Mouse (Mus musculus) gastrocnemius, postnatal 25 days (tissue): ENCODE measurements around the gene Barhl2. TPM values are rescaled to one million over a fixed set of nuclear protein-coding genes. Genes with fewer than 3 reads are reported as not detected.

Experiments
- DNase-seq: peaks from one replicate; pipeline ENCODE4 v3.0.0; 2022
- total RNA-seq, 2 experiments: library from RNA; stranded (reverse); gene quantifications; 1 replicate in 1 of 2; 2 replicates in 1 of 2; pipeline ENCODE4 v1.2.3; 2021

The Barhl2 gene
- total RNA-seq, 2 experiments from 2014 or later = not detected

DNA sequence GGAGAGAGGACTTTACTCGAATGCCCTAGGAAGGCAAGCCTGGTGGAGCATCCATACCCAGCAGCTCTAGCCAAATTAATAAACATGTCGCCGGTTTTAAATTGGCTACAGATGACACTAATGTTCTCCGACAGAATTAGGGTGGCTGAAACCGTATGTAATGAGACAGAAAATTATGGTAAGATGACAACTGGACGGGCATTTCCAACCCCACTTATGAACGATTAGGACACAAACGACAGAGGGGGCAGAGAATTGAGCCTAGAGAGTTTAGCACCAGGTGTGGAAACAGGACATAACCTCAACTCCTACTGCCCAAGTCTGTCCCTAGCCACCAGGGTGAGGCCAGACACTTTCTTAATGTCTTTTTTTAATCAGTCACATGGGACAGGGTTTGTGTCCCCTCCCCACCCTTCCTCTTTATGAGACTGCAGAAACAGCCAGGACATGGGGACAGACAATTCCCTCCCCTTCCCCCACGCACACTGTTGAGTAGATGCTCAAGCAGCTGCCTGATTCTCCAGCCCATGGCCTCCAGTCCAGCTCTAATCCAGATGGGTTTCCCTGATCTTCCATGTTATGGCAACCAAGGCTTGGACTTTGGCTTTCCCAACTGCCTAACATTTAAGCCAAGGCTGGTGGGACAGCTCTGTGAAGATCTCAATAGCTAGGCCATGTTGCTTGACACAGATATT, 3.4 kb downstream of the Barhl2 start:
- no peak for DNase-seq

DNA sequence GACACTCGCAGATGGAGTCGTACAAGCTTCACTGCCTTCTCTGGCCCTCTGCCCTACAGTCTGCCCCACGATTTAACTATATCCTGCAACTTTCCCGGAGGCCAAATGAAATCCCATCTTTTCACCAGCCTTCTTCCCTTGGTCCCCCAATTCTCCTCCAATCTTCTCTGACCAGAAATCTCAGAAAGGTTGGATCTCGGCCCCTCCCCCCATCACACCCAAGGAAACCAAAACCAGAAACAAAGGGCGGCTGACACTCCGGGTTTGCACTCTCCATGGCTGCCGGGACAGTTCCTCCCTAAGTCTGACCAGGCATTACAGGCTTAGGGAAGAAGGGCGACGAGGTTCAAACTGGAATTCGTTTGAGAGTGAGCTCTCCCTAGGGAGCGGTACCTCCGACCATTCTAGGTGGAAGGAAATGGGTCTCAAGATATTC, 4.1 kb downstream of the Barhl2 start:
- no peak for DNase-seq

DNA sequence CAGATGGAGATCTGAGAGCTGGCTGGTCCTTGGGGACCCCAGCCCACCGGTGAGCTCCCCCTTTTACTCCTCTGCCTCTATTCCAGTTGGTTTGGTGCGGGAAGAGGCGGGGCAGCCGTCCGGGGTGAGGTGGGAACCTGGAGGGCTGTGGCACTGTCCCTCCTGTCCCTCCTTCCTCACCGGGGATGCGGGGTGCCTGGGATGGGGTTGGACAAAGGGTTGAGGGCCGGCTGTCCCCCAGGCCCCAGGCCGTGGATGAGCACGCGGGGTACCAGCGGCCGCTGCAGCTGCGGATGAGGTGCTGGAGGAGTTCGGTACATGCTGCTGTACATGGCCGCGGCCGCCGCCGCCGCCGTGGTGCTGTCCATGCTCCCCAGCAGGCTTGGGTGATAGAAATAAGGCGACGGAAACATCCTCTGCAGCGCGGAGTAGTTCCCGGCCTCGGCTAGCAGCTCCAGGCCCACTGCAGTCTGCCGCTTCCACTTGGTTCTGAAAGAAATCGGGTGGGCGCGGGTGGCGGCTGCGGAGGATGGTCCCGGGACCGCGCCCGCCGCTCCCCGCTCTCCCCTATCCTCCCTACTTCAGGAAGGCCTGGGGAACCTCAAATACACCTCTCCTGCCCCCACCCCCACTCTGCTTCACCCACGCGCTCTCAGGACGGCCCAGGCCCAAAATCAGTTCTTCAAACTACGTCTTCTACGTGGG, 4.6 kb downstream of the Barhl2 start:
- DNase-seq = no peak

DNA sequence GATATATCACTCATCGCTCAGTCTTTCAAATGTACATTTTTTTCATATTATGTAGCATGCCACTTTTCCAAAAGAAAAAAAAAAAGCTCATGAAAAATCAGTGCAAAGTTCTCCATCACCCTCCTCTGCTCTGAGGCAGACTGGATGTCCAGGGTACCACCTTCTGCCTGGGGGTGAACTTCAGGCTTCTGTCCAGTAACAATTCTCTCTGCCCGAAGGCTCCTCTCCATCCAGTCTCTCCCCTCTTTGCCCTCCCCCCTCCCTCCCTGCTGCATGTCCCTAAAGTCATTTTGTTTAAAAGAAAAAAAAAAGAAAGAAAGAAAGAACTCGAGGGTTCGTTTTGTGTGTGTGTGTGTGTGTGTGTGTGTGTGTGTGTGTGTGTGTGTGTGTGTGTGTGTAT, 5.3 kb downstream of the Barhl2 start:
- DNase-seq = no peak

DNA sequence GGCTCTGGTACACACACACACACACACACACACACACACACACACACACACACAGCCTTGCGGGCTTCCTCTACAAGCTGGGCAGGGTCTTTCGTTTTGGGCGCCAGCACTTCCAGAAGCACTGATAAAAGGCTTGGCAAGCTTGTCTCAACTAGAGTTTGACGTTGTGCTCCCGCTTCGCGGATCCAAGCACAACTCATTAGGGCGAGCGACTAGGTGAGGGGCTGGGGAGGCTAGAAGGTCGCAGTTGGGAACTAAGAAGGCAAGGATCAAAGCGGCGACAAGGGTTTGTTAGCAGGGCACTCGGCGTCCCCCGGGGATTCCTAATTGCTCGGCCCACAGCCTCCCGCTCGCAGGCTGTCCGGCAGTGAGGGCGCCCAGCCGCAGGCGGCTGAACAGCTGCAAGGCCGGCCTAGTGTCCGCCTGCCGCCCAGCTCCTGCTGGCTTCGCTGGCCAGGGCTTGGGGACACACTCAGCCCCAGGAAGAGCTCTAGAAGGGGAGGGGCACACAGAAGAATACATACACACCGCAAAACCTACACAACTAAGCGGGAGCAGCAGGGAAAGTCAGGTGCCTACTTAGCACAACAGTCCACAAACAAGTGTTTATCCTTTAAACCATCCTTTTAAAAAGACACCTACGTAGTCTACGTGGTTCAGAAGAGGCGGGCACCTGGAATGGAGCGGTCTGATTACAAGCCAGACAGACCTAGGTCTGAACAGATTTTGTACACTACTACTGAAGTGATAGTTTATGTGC, 6.1 kb downstream of the Barhl2 start:
- no peak for DNase-seq

DNA sequence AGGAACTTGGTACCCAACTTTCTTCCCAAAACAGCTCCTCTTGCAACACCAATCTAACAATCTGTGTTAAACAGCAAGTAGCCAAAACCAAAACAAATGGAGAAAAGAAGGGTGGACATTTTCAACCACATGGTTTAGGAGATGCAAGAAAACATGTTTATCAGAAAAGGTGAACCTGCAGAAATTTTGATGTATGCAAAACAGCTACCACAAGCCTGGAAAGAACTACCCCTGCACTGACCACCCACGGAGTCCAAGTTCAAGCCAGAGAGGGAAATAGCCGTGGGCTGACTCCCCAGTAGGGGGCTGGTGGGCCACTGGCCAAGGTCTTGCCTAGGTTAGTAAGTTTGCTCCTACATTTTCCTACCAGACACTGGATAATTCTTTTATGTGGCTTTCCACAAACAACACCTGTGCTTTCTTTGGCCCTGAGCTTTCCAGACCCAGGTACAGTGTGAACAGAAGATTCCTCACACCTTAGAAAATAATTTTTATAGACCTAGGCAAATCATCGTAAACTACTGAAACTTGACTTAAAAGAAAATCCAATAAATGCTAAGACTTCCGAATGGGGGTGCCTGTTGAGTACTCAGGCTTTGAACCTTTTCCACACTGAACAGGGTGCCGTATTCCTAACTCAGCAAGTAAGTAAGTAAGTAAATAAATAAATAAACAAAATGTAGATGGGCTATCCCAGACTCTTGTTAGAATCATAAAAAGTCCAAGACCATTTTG, 7.4 kb downstream of the Barhl2 start:
- no peak for DNase-seq

DNA sequence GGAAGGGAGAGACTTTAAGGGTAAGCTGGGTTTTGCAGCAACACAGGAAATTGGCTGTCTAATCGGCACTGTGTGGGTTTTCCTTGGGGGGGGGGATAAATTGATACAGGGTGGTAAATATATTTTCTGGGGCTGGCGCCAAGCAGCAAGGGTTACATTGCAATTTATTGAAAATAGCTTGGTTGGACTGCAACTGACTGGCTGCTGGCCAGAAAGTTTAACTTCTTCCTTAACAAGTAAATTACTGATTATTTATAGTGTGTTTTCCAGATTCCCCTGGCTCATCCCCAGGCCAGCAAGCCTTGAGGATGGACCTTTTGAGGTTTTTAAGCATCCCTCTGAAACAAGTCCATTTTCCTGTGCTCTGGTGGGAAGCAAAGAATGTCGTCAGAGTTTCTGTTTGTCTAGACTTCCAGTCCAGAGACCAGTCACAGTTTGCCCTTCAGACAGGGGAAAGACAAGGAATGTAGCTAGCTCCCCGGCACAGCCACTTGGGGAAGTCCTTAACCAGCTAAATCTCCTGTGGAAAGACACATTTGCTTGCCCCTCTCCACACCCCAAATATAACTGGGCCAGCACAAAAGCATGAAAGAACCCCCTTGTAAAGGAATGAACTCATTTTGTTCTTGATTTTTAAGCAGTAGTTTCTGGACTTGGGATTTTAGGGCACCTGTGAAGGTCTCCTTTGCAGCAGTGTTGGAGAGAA, 8.1 kb downstream of the Barhl2 start:
- DNase-seq = no peak

DNA sequence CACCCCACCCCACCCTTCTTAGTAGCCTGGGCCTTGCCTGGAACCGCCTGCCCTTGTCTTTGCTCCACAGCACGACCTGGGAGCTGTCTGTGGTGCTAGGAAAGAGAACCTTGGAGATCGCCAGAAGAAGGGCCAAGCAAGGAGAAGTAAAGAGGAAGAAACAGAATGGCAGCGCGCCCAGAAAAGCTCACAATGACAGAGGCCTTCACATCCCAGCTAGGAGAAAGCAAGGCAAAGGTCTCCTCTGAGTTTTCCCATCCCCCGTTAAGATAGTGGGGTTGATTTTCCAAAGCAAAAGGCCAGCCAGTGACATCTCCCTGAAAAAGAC, 9.2 kb downstream of the Barhl2 start:
- no peak for DNase-seq

DNA sequence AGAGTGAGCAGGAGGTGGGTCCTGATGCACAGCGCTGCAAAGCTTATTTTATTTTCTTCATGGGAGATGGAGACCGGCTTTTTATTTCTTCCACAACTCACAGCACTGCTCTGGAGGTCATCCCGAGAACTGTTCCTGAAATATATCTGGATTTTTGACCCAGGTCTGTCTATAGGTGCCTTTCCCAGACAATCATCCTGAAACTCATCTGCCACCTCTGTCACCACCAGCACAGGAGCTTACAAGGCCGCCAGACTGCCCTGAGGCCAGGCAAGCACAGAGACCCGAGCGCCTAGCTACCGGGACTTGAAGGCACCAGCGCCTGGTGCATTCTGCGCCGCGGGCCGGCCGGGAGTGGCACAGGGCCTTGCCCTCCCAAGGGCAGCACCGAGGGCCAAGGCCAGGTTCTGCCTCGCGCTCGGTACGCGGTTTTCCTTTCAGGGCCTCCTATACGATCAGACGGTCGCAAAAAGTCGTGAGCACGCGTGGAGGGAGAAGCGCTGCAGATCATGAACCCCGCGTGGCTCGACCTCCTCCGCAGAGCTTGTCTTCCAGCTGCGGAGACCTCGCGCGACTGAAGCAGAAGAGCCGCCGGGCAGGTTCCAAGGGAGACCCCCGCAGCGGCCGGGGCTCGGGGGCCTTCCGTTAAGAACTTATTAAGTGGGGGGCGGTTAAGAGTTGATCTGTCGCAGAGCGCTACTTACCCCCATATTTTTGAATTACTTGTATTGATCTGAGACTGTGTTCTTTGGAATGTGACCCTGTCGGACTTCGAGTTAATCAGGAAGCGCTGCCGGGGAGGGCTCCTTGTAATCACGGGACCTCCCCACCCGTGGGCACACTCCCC, 9.8 kb downstream of the Barhl2 start:
- no peak for DNase-seq

DNA sequence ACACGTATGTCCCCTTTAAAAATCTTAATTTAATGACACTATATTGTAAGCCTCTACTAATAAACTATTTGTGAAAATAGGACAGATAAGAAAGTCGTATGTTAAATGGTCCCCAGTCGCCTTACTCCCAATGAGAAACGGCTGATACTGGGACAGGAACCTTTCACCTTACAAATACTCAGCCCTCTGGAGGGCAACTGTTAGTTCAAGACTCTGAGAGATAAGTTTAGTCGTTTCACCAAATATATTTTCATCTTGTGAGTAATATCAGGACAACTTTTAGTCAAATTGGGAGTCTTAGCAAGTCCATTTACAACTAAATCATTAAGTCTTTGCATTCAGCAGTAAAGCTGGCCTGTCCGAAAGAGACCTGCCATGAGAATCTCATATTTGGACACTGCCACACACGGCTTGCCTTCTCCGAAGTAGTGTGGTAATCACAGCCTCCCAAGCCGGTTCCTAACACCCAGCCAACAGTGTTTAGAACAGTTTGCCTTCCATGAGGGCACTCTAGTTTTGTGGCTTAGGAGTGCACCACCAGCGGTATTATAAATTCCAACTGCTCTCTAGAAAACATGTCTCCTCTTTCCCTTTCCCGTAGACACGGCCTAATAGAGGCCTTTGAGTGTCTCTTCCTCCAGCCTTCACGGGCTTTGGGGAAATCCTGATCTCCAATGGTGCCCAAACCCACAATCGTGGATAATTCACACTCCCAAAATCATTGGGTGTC, 10.7 kb downstream of the Barhl2 start:
- no peak for DNase-seq

DNA sequence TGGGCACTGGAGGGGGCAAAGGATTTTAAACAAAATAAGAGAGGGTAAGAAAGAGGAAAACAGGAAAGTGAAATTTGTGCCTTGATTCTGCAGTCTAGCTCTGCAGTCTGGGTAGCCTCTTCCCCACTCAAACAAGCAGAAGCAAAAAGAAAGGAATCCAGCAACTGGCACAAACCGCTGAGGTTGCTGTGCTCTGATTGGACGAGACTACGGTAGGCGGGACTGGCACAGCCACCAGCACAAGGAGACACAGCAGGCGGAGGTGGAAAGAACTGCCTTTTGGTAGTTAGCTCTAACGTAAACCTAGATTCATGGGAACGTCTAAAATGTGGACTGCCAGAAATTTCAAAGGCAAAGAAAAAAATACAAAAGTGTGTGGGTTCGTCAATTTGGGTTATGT, 11.4 kb downstream of the Barhl2 start:
- no peak for DNase-seq

DNA sequence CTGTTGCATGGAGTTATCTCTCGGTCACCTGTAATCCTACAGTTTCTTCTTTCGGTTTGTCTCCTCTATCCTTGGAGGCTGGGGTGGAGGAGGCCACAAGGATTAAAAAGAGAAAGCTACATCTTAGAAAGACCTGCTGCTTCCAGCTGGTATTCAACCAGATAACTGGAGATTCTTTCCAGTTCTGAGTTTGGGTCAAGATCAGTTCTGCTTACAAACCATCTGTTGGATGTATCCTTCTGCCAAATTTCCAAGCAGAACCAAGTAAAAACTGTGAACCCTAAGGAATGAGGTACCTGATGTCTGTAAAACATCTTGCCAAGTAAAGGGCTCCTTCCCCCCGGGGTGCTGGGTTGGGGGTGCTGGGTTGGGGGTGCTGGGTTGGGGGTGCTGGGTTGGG, 12.3 kb downstream of the Barhl2 start:
- no peak for DNase-seq

DNA sequence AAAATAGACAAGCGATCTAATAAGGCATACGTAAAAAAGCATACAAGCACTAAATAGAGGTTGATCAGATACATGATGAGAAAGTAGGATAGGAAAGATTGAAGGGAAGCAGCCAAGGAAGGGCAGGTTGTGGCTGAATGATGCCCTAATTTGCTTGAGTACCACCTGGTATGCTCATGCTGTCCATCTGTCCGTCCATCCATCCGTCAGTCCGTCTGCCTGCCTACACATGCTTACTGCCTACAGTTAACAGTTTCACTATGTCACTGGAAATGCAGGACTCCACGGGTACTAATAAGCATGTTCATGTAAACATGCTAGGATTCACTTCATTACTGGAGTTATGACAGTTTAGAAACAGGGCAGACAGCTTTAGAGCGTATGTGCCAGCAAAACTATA, 19.1 kb downstream of the Barhl2 start:
- DNase-seq = no peak

DNA sequence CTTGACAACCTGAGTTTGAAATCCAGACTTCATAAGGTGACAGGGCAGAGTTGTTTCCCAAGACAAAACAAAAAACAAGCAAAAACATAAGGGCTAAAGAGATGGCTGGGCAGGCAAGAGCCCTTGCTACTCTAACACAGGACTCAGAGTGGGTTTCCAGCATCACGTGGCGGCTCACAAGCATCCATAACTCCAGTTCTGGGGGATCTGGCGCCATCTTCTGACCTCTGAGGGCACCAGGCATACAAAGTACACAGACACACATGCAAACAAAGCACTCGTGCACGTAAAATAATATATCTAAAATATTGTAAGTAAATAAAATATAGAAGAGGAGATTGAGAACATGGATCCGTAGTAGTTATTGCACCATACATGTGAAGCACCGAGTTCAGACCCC, 31.9 kb downstream of the Barhl2 start:
- DNase-seq = no peak

DNA sequence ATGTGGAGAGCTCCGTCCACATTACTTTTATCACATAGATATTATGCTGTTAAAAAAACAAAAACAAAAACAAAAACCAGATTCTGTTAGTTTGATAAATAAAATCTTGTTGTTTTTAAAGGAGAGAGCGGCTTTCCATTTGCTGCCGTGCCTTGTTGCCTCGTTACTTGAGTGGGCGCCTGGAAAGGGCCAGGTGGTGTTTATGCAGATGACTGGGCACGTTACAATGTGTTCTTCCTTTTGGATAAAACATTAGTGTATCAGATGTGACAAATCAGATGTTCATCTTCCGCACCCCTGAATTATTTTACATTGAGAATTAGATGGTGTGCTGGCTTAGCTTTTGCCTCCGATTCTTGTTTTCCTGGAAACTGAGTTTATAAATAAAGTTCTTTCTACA, 37.1 kb downstream of the Barhl2 start:
- DNase-seq = no peak

DNA sequence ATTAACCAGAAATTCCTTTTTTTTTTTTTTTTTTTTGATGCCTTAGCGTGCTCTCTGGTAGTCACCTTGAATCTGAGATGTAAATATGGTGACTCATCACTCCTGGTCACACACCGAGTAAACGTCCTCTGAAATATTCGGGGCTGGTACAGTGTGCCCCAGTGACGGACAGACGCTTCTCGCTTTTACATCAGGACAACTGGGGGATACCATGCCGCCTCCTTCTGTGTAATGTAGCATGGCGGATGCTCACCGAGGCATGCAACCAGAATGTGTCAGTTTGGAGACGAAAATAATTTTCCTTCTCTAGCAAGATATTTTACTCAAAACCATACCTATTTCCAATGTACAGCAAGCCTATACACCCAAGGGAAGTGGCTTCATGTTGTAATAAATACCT, 37.6 kb downstream of the Barhl2 start:
- DNase-seq = no peak

DNA sequence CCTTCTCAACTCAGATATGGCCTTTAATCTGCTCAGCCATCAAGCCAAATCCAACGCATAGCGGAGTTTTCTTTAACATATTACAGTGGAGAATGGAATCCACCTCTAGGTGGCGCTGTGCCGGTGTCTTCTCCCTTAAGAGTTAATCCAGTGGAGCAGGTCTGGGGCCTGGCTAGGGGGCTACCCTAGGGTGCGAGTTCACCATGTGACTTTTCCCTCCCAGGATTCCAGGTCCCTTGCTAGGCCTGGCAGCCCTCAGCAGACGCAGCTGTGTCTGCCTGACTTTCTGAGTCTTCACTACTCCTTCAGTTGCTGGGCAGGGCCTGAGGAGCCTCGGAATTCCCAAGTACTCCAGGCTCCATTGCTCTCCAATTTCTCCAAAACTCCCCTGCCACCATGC, 40.8 kb downstream of the Barhl2 start:
- DNase-seq = no peak

DNA sequence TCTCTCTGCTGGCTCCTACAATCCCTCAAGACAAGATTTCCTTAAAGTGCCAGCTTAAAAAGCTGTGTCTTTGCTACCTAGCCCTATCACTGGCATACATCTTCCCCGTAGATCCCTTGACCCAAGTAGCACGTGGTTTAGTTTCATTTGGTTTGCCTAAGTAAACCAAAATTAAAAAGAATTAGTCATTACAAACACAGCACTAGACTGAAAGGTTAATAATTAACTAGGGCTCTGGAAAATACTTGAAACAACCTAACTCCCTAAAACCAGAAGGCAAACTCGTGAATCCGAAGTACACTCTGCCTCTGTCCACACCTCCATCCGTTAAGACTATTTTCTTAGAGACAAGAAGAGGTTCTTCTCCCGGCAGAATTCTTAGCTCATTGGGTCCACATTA, 41.4 kb downstream of the Barhl2 start:
- no peak for DNase-seq

DNA sequence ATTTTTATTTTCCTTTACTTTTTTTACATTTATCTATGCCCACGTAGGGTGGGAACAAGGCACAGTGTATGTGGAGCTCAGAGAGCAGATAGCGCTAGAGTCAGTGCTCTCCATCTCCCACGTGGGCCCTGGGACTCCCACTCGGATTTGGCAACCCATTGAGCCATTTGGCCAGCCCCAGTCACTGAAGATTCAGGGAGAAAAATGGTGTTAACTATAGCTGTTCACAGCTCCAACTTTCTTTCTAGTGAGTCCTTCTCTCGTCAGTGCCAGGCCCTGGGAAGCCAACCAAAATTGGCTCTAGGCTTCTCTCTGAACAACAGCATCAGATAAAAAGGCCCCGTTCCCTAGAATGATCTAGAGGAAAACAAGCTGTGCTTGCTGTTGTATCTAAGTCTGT, 42.2 kb downstream of the Barhl2 start:
- DNase-seq = no peak

DNA sequence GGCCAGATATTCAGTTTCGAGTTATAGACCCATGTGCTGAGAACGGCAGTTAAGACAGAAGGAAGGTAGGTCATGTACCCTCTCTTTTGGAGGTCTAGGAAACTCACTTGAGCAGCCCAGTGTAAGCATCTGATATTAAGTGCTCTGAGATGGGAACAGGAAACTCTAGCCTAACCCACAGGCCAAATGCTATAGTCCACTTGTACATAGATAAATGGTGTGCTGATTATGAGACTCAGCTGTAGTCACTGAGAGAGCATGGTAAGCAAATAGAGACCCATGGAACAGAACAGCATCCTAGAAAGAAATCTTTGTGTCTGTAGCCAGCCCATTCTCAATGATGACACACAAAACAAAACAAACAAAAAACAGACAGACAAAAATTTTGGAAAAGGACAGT, 55.2 kb downstream of the Barhl2 start:
- no peak for DNase-seq
